Mouse (Mus musculus) midbrain, postnatal 0 days (tissue): ENCODE measurements at regions not wholly inside any gene's neighbourhood (a gene's known extent, or its start where the extent isn't known, plus 50 kb on each side); places are given as distances from the start of the nearest gene placed in this dataset.

Experiments used
- ATAC-seq: fragments of 200-750 bp; cut with Nextera tagmentation; 2 replicates; pipeline ENCODE4 v1.8.0; 2017; ENCODE audit warnings: moderate number of reproducible peaks, mild to moderate bottlenecking, moderate TSS enrichment, moderate library complexity; ENCODE audit not compliant: low FRiP score
- DNase-seq: peaks from one replicate; pipeline ENCODE4 v3.0.0-alpha.2; 2015; ENCODE audit warnings: low spot score
- H3K27ac ChIP-seq: fragments of 300-500 bp; sonication (generic); 2 replicates; pipeline ENCODE4 v1.5.1; 2014; ENCODE audit warnings: low read depth, mild to moderate bottlenecking, low read length, mixed read lengths
- H3K27me3 ChIP-seq: fragments of 300-500 bp; sonication (generic); 2 replicates; pipeline ENCODE4 v1.6.1; 2014; ENCODE audit warnings: low read length, control low read depth, mixed read lengths; ENCODE audit not compliant: insufficient read depth
- H3K36me3 ChIP-seq: fragments of 300-500 bp; sonication (generic); 2 replicates; pipeline ENCODE4 v1.6.1; 2014; ENCODE audit warnings: low read length, control low read depth, mixed read lengths; ENCODE audit not compliant: insufficient read depth
- H3K4me1 ChIP-seq: fragments of 300-500 bp; sonication (generic); 2 replicates; pipeline ENCODE4 v1.6.1; 2014; ENCODE audit warnings: mild to moderate bottlenecking, control low read depth, antibody characterized with exemption, low read length, mixed read lengths; ENCODE audit not compliant: insufficient read depth
- H3K4me2 ChIP-seq: fragments of 300-500 bp; sonication (generic); 2 replicates; pipeline ENCODE4 v1.6.1; 2014; ENCODE audit warnings: low read depth, mild to moderate bottlenecking, low read length, mixed read lengths; ENCODE audit not compliant: poor library complexity, severe bottlenecking
- H3K4me3 ChIP-seq: fragments of 300-500 bp; sonication (generic); 2 replicates; pipeline ENCODE4 v1.5.1; 2014; ENCODE audit warnings: low read depth, mild to moderate bottlenecking, low read length, moderate library complexity
- H3K9ac ChIP-seq: fragments of 300-500 bp; sonication (generic); replicated peaks from 2 replicates; pipeline ENCODE4 v1.6.1; 2014; ENCODE audit warnings: mild to moderate bottlenecking, low read length, moderate library complexity, mixed read lengths; ENCODE audit not compliant: poor library complexity, severe bottlenecking
- H3K9me3 ChIP-seq: fragments of 300-500 bp; sonication (generic); 2 replicates; pipeline ENCODE4 v1.6.1; 2016; ENCODE audit warnings: low read length, control low read depth
- CTCF ChIP-seq: IDR thresholded peaks from 2 replicates; pipeline ENCODE4 v1.5.1; 2016; ENCODE audit warnings: antibody characterized with exemption, mild to moderate bottlenecking
- WGBS: fragments of 180-500 bp; shearing (Covaris S2); extraction: QIAGEN DNeasy Blood & Tissue Kit; methylation state at CpG from one replicate; pipeline ENCODE4 v1.1.7; 2014; 5-methylcytosine and 5-hydroxymethylcytosine counted together

DNA sequence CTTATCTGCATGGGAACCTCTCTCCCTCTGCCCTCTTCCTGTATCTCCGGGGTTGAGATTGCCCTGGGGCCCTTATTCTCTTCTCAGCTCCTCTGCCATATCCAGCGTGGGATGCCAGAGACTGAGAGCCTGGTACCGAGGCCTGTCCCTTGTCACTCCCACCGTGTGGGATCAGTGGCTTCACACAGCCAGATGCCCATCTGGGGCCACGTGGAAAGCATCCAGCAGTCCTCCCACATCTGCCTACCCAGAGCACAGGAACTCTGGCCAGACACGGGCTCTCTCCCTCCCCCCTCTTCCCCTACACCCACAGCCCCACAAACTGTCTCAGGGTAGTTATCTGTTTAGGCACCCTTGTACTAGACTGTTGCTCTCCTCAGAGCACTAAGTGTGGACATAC is 244.9 kb upstream of the Nat3 start:
- Histone ChIP-seq H3K27me3 (no peaks in the 10 kb centered on the region), H3K9me3 (no peaks in the 10 kb centered on the region), H3K36me3 (no peaks in the 10 kb centered on the region), H3K4me3 (no peak overlapping the region), H3K4me2 (no peak overlapping the region), H3K9ac (no peak overlapping the region), H3K4me1 (no peaks in the 10 kb centered on the region), H3K27ac (no peak overlapping the region)
- no peak for ATAC-seq
- 80% methylated on average over 6 of the region's 6 CpGs for WGBS
- TF ChIP-seq CTCF: no peak
- DNase-seq: no peak

- Histone ChIP-seq H3K9ac (no peak overlapping the region), H3K27me3 (no peaks in the 10 kb centered on the region), H3K4me3 (no peak overlapping the region), H3K9me3 (no peaks in the 10 kb centered on the region), H3K4me1 (no peaks in the 10 kb centered on the region), H3K27ac (no peak overlapping the region), H3K4me2 (no peak overlapping the region), H3K36me3 (no peaks in the 10 kb centered on the region)
- TF ChIP-seq CTCF: no peak
- ATAC-seq (no peak), DNase-seq (no peak)
Measured at GRCm38 (mm10) chr8:67279449-67279848, 244.2 kb upstream of the Nat3 start.

GRCm38 (mm10) chr8:67310494-67310893 is 213.2 kb upstream of the Nat3 start:
- no peak overlapping the region for H3K27ac ChIP-seq
- H3K4me1 ChIP-seq: no peaks in the 10 kb centered on the region
- H3K27me3 ChIP-seq: no peaks in the 10 kb centered on the region
- WGBS: 58% methylated on average over 1 of the region's 1 CpGs
- H3K9me3 ChIP-seq: no peaks in the 10 kb centered on the region
- H3K36me3 ChIP-seq: no peaks in the 10 kb centered on the region
- ATAC-seq (0 out of 2 replicates have a peak, but pooled peaks have one; percentile 60), DNase-seq (peak; percentile 13)
- H3K4me2 ChIP-seq: no peak overlapping the region
- no peak overlapping the region for H3K9ac ChIP-seq
- TF ChIP-seq CTCF: no peak
- no peak overlapping the region for H3K4me3 ChIP-seq

DNA sequence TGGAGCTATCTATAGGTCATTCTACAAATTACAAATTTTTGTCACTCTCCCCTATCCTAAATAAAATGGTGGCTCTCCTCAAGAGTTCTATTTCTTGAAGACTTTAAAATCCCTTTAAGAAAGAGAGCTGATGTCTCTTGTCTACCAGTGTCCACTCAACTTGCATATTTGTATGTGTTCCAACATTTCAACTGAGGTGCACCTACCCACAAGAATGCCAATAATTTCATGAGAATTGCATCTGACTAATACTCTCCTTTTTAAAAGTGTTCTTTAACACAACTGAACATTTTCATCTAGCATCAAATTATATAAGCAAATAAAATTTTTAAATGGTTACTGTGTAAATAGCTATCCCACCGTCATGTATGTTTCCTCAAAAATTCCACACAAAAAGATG is 206.3 kb upstream of the Nat3 start:
- H3K27ac ChIP-seq: no peak overlapping the region
- no peak for TF ChIP-seq CTCF
- H3K9ac ChIP-seq: no peak overlapping the region
- ATAC-seq (no peak), DNase-seq (no peak)
- H3K4me3 ChIP-seq: no peak overlapping the region
- no peaks in the 10 kb centered on the region for H3K9me3 ChIP-seq
- 93% methylated on average over 1 of the region's 1 CpGs for WGBS
- H3K27me3 ChIP-seq: no peaks in the 10 kb centered on the region
- no peaks in the 10 kb centered on the region for H3K36me3 ChIP-seq
- H3K4me1 ChIP-seq: no peaks in the 10 kb centered on the region
- no peak overlapping the region for H3K4me2 ChIP-seq

- no peak for TF ChIP-seq CTCF
- no peaks in the 10 kb centered on the region for H3K36me3 ChIP-seq
- ATAC-seq (no peak), DNase-seq (no peak)
- no peak overlapping the region for H3K4me2 ChIP-seq
- no peak overlapping the region for H3K27ac ChIP-seq
- H3K9ac ChIP-seq: no peak overlapping the region
- no peaks in the 10 kb centered on the region for H3K4me1 ChIP-seq
- WGBS: 91% methylated on average over 10 of the region's 10 CpGs
- no peaks in the 10 kb centered on the region for H3K9me3 ChIP-seq
- no peak overlapping the region for H3K4me3 ChIP-seq
- no peaks in the 10 kb centered on the region for H3K27me3 ChIP-seq
Measured at GRCm38 (mm10) chr8:67318675-67319074, 205.0 kb upstream of the Nat3 start.

GRCm38 (mm10) chr8:67320535-67320934 is 203.1 kb upstream of the Nat3 start:
- ATAC-seq: no peak
- Histone ChIP-seq H3K9ac (no peak overlapping the region), H3K4me3 (no peak overlapping the region), H3K36me3 (no peaks in the 10 kb centered on the region), H3K4me1 (no peaks in the 10 kb centered on the region), H3K4me2 (no peak overlapping the region), H3K9me3 (no peaks in the 10 kb centered on the region), H3K27ac (no peak overlapping the region), H3K27me3 (no peaks in the 10 kb centered on the region)
- no peak for TF ChIP-seq CTCF
- DNase-seq: no peak
- WGBS: 83% methylated on average over 2 of the region's 2 CpGs

DNA sequence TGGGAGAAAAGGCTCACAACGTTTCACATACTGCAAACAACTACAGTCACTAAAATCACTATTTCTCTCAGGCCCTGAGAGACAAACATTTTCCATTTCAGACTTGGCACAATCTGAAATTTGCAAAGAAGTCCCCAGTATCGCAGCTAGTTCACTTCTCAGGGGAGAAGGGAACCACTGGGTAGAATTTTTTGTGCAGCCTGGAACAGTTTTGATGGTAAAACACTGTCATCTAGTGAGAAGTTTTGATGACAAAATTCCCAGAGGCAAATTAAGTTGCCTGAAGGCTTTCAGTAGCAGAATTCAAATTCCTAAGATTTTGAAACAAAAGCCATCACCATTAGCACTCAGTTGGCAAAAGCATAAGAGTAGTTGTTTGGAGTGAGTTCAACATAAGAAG is 195.2 kb upstream of the Nat3 start:
- Histone ChIP-seq H3K27ac (no peak overlapping the region), H3K9me3 (no peaks in the 10 kb centered on the region), H3K4me2 (no peak overlapping the region), H3K36me3 (no peaks in the 10 kb centered on the region), H3K4me3 (no peak overlapping the region), H3K4me1 (no peaks in the 10 kb centered on the region), H3K9ac (no peak overlapping the region), H3K27me3 (no peaks in the 10 kb centered on the region)
- WGBS: 56% methylated on average over 2 of the region's 2 CpGs
- DNase-seq: no peak
- no peak for ATAC-seq
- peak; percentile 30; the same call in 1 of the 2 replicates for TF ChIP-seq CTCF
